Mouse (Mus musculus) large intestine, adult 2 months (tissue): Measurements from ENCODE around the gene Lamc1. TPM values are rescaled to one million over a fixed set of nuclear protein-coding genes. Genes with fewer than 3 reads are reported as not detected.

Experiments used
- DNase-seq: peaks from one replicate; pipeline ENCODE4 v3.0.0-alpha.2; 2012; ENCODE audit warnings: low read depth, low spot score
- WGBS: fragments of 180-500 bp; shearing (Covaris S2); methylation state at CpG from one replicate; pipeline ENCODE4 v1.1.7; 2018; 5-methylcytosine and 5-hydroxymethylcytosine counted together
- polyA plus RNA-seq: library from polyadenylated mRNA; depleted of rRNA; stranded (reverse); fragments of >200 nt; gene quantifications from 2 replicates; pipeline ENCODE4 v1.2.3, GENCODE M21; 2012

Gene Lamc1
- polyA plus RNA-seq, 1 experiment, result 26.1 TPM

- DNase-seq, result no peak
- 95% methylated on average over 15 of the region's 15 CpGs for WGBS
Measured at GRCm38 (mm10) chr1:153270827-153271226, 61.8 kb downstream of the Lamc1 start.

GRCm38 (mm10) chr1:153269681-153270080 lies 62.9 kb downstream of the Lamc1 start:
- 44% methylated on average over 6 of the region's 6 CpGs for WGBS
- no peak for DNase-seq

GRCm38 (mm10) chr1:153268806-153269309 lies 63.7 kb downstream of the Lamc1 start:
- no peak for DNase-seq
- 82% methylated on average over 6 of the region's 6 CpGs for WGBS

GRCm38 (mm10) chr1:153268306-153268705 lies 64.3 kb downstream of the Lamc1 start:
- WGBS, result 84% methylated on average over 7 of the region's 7 CpGs
- no peak for DNase-seq

- 46% methylated on average over 7 of the region's 7 CpGs for WGBS
- DNase-seq, result no peak
Measured at GRCm38 (mm10) chr1:153267730-153268129, 64.9 kb downstream of the Lamc1 start.

GRCm38 (mm10) chr1:153266891-153267290 lies 65.7 kb downstream of the Lamc1 start:
- DNase-seq, result no peak
- 65% methylated on average over 5 of the region's 5 CpGs for WGBS

GRCm38 (mm10) chr1:153265579-153265978 lies 67.0 kb downstream of the Lamc1 start:
- DNase-seq, result no peak

GRCm38 (mm10) chr1:153265066-153265465 lies 67.5 kb downstream of the Lamc1 start:
- no peak for DNase-seq
- WGBS, result 53% methylated on average over 7 of the region's 7 CpGs

More at GRCm38 (mm10) chr1:153265579-153265978, 67.0 kb downstream of the Lamc1 start:
- WGBS, result 54% methylated on average over 7 of the region's 7 CpGs

- 72% methylated on average over 5 of the region's 5 CpGs for WGBS
- no peak for DNase-seq
Measured at GRCm38 (mm10) chr1:153259752-153260300, 72.8 kb downstream of the Lamc1 start.

GRCm38 (mm10) chr1:153252540-153253210 lies 79.9 kb downstream of the Lamc1 start:
- no peak for DNase-seq
- WGBS, result 43% methylated on average over 4 of the region's 4 CpGs

GRCm38 (mm10) chr1:153251590-153252206 lies 80.9 kb downstream of the Lamc1 start:
- 46% methylated on average over 12 of the region's 12 CpGs for WGBS

GRCm38 (mm10) chr1:153241346-153241745 lies 91.2 kb downstream of the Lamc1 start:
- WGBS, result 73% methylated on average over 7 of the region's 7 CpGs
- DNase-seq, result no peak

More at GRCm38 (mm10) chr1:153251590-153252206, 80.9 kb downstream of the Lamc1 start:
- DNase-seq, result peak; percentile 24

- WGBS, result 66% methylated on average over 4 of the region's 4 CpGs
- DNase-seq, result no peak
Measured at GRCm38 (mm10) chr1:153235576-153235975, 97.0 kb downstream of the Lamc1 start.

GRCm38 (mm10) chr1:153231681-153232080 lies 100.9 kb downstream of the Lamc1 start:
- no peak for DNase-seq
- WGBS, result 81% methylated on average over 9 of the region's 9 CpGs

GRCm38 (mm10) chr1:153227916-153228315 lies 104.7 kb downstream of the Lamc1 start:
- DNase-seq, result no peak
- 32% methylated on average over 4 of the region's 4 CpGs for WGBS

GRCm38 (mm10) chr1:153227096-153227495 lies 105.5 kb downstream of the Lamc1 start:
- WGBS, result 80% methylated on average over 8 of the region's 8 CpGs
- no peak for DNase-seq

- no peak for DNase-seq
- 77% methylated on average over 21 of the region's 21 CpGs for WGBS
Measured at GRCm38 (mm10) chr1:153225786-153226725, 106.5 kb downstream of the Lamc1 start.

GRCm38 (mm10) chr1:153224331-153224730 lies 108.3 kb downstream of the Lamc1 start:
- no peak for DNase-seq
- WGBS, result 38% methylated on average over 5 of the region's 5 CpGs

- no peak for DNase-seq
- 70% methylated on average over 9 of the region's 9 CpGs for WGBS
Measured at GRCm38 (mm10) chr1:153219376-153219775, 113.2 kb downstream of the Lamc1 start.

- WGBS, result 87% methylated on average over 4 of the region's 4 CpGs
- no peak for DNase-seq
Measured at GRCm38 (mm10) chr1:153216516-153216915, 116.1 kb downstream of the Lamc1 start.
